Mouse (Mus musculus) stomach, postnatal 0 days (tissue): ENCODE results near the gene Trmt112.

Experiments used
- CTCF ChIP-seq: IDR thresholded peaks from 2 replicates; pipeline ENCODE4 v1.5.1; 2016; ENCODE audit warnings: antibody characterized with exemption, low read depth, mild to moderate bottlenecking, moderate library complexity
- EP300 ChIP-seq: optimal IDR thresholded peaks from 2 replicates; pipeline ENCODE3; 2016; ENCODE audit warnings: antibody characterized with exemption

DNA sequence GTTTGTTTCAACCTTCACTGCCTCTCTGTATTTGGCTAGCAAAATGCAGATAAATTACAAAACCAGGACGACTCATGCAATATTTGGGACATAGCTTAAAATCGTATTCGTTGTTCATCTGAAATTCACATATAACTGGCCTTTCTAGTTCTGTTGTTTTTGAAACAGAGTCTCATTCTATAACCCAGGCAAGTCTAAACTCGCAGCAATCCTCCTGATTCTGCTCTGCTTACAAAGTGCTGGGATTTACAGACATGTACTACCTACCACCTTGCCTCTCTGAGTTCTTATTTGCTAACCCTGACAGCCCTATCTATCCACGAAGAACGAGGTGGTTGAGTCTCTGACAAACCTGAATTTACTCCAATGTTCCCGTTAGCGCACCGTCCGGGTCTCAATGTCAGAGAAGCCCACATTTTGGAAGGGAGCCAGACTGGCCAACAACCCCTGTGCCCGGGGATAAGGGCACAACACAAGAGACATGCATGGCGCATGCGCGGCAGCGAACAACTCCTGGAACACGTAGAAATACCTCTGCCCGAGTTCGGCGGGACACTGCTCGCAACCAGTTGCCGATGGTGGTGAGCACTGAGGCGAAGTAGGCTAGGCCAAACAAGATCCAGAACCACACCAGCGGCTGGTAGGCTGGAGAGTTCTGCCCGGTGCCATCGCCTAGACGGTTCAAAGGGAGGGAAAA, 17.2 kb downstream of the Trmt112 start:
- TF ChIP-seq CTCF (no peak), EP300 (no peak)
